Mouse (Mus musculus) liver, embryonic 15.5 days (tissue): ENCODE results near the gene Gid8. TPM values are rescaled to one million over a fixed set of nuclear protein-coding genes. Genes with fewer than 3 reads are reported as not detected.

Experiments
- ATAC-seq: fragments of 200-750 bp; cut with Nextera tagmentation; 2 replicates; pipeline ENCODE4 v1.8.0; 2017; ENCODE audit warnings: moderate number of reproducible peaks, mild to moderate bottlenecking, moderate library complexity; ENCODE audit not compliant: insufficient read depth
- H3K27ac ChIP-seq: fragments of 300-500 bp; sonication (generic); replicated peaks from 2 replicates; pipeline ENCODE4 v1.5.1; 2015; ENCODE audit warnings: mild to moderate bottlenecking, inconsistent platforms
- H3K27me3 ChIP-seq: fragments of 300-500 bp; sonication (generic); 2 replicates; pipeline ENCODE4 v1.6.1; 2015; ENCODE audit warnings: mild to moderate bottlenecking, inconsistent platforms
- H3K36me3 ChIP-seq: fragments of 300-500 bp; sonication (generic); replicated peaks from 2 replicates; pipeline ENCODE4 v1.6.1; 2015; ENCODE audit warnings: moderate library complexity, mild to moderate bottlenecking, inconsistent platforms
- H3K4me1 ChIP-seq: fragments of 300-500 bp; sonication (generic); replicated peaks from 2 replicates; pipeline ENCODE4 v1.6.1; 2015; ENCODE audit warnings: inconsistent platforms
- H3K4me2 ChIP-seq: fragments of 300-500 bp; sonication (generic); 2 replicates; pipeline ENCODE4 v1.6.1; 2015; ENCODE audit warnings: moderate library complexity, mild to moderate bottlenecking, inconsistent platforms
- H3K4me3 ChIP-seq: fragments of 300-500 bp; sonication (generic); replicated peaks from 2 replicates; pipeline ENCODE4 v1.5.1; 2015; ENCODE audit warnings: mild to moderate bottlenecking, inconsistent platforms
- H3K9ac ChIP-seq: fragments of 300-500 bp; sonication (generic); 2 replicates; pipeline ENCODE4 v1.6.1; 2015; ENCODE audit warnings: moderate library complexity, mild to moderate bottlenecking, inconsistent platforms
- H3K9me3 ChIP-seq: fragments of 300-500 bp; sonication (generic); replicated peaks from 2 replicates; pipeline ENCODE4 v1.6.1; 2016; ENCODE audit warnings: inconsistent platforms
- WGBS: fragments of 180-500 bp; shearing (Covaris S2); methylation state at CpG from one replicate; pipeline ENCODE4 v1.1.7; 2015; ENCODE audit warnings: mixed read lengths; ENCODE audit not compliant: insufficient replicate concordance; 5-methylcytosine and 5-hydroxymethylcytosine counted together
- polyA plus RNA-seq: library from polyadenylated mRNA; unstranded; fragments of >200 nt; fragmentation: Nextera tagmentation; extraction: Ambion mirVana; gene quantifications from 2 replicates; pipeline ENCODE4 v1.2.1, GENCODE M21; 2015

The Gid8 gene
- polyA plus RNA-seq, 1 experiment from 2014 or later, result 117 TPM

DNA sequence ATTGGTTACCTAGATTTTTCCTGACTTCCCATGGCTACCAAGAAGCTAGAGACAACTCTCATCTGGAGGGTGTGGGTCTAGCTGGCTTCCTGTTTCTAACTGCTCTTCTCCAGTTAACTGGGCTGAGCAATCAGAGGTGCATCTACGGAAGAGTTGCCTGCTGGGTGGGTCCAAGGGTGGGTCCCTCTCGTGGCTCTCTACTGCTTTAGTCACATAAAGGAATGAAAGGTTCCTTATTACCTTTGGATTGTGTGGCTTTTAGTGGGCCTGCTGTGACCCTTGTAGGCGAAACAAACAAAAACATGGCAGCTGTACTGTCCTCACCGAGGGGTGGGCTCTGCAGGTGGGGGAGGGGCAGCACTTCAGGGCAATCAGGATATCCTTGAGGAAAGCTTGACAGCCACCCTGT lies 17.7 kb downstream of the Gid8 start:
- WGBS, result 27% methylated on average over 4 of the region's 4 CpGs
- Histone ChIP-seq H3K27me3 (no peaks in the 10 kb centered on the region), H3K9ac (no peak overlapping the region), H3K4me2 (peak overlapping the region; percentile 65), H3K4me3 (no peak overlapping the region), H3K36me3 (peaks cover 20% of the 10 kb centered on the region), H3K27ac (0 out of 2 replicates have a peak overlapping the region, but pooled peaks have one; percentile 45), H3K4me1 (peaks cover 67% of the 10 kb centered on the region), H3K9me3 (no peaks in the 10 kb centered on the region)
- no peak for ATAC-seq

DNA sequence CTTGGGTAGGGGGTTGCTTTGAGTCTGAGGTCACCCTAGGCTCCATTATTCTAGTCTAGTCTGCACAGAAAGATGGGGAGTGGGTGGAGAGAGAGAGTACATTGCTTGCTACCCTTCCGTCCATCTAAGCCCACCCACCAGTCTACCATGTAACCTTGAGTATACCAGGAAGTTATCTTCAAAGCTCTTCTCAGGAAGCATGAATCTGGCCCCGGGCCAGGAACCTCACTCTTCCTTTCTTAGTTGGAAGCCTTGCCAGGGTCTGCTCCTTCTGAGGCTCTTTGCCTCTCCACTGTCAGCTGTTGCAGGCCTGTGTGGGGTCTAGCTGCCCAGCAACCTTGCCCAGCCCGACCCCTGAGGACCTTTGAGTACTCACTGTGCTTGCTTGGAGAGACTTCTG lies 21.1 kb downstream of the Gid8 start:
- Histone ChIP-seq H3K27me3 (no peaks in the 10 kb centered on the region), H3K27ac (no peak overlapping the region), H3K4me3 (no peak overlapping the region), H3K9ac (no peak overlapping the region), H3K36me3 (0 out of 2 replicates have a peak, but pooled peaks cover 3% of the 10 kb centered on the region), H3K4me1 (peaks cover 40% of the 10 kb centered on the region), H3K9me3 (no peaks in the 10 kb centered on the region), H3K4me2 (no peak overlapping the region)
- ATAC-seq, result no peak
- WGBS, result 54% methylated on average over 3 of the region's 3 CpGs

DNA sequence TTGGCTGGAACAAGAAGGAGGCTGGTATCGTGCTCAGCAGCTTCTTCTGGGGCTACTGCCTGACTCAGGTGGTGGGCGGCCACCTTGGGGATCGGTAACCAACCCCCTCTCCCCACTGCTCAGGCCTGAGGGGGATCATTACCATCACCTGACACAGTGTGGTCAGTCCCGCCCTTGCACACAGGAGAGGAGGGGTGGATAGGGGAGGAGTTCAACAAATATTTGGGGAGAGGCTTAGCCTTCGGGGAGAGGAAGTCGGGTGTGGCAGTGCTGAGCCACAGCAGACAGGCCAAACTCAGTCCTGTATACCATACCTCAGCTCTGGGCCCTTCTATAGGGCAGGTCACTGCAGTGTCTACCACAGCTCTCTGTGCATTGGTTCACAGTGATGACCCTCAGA lies 22.1 kb downstream of the Gid8 start:
- Histone ChIP-seq H3K9ac (no peak overlapping the region), H3K27ac (no peak overlapping the region), H3K9me3 (no peaks in the 10 kb centered on the region), H3K4me1 (peaks cover 31% of the 10 kb centered on the region), H3K4me3 (no peak overlapping the region), H3K4me2 (no peak overlapping the region), H3K36me3 (0 out of 2 replicates have a peak, but pooled peaks cover 3% of the 10 kb centered on the region), H3K27me3 (no peaks in the 10 kb centered on the region)
- WGBS, result 45% methylated on average over 6 of the region's 6 CpGs
- ATAC-seq, result no peak; the same call in 1 of the 2 replicates

DNA sequence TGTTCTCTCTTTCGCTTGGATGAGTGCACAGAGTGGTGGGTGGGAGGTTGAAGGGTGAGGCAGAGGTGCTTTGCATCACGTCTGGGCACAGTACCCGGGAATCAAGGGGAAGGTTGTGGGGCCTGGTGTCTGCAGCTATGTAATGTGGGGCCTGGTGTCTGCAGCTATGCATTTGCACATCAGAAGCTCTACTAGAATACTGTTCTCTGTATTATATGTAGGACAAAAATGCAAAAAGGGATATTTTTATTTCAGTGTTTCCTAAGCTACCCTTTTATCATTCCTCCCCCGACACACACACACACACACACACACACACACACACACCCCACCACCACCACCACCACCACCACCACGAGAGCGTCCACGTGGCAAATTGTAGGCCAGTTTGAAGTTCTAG lies 25.3 kb downstream of the Gid8 start:
- Histone ChIP-seq H3K27ac (no peak overlapping the region), H3K4me3 (no peak overlapping the region), H3K4me2 (no peak overlapping the region), H3K4me1 (peaks cover 11% of the 10 kb centered on the region), H3K9me3 (no peaks in the 10 kb centered on the region), H3K9ac (no peak overlapping the region), H3K36me3 (0 out of 2 replicates have a peak, but pooled peaks cover 3% of the 10 kb centered on the region), H3K27me3 (no peaks in the 10 kb centered on the region)
- no peak for ATAC-seq
- 71% methylated on average over 7 of the region's 7 CpGs for WGBS

DNA sequence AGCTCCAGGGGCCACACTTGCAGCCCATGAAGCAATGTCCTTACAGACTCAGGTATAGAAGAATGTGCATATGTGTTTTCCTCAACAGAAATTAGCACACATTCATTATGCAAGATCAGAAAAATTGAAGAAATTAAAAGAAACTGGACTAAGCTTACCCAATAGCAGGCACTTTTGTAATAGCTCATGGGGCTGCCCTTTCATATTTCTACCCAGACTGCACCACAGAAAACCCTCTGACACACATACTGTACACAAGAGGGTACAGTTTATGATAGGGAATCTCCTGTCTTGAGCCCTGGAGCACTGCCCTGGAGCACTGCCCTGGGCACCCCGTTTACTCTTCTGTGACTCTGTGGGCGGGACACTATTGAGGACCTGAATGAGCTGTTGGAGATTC lies 28.1 kb downstream of the Gid8 start:
- Histone ChIP-seq H3K4me1 (no peaks in the 10 kb centered on the region), H3K4me3 (no peak overlapping the region), H3K9me3 (no peaks in the 10 kb centered on the region), H3K4me2 (no peak overlapping the region), H3K27ac (no peak overlapping the region), H3K27me3 (no peaks in the 10 kb centered on the region), H3K9ac (no peak overlapping the region), H3K36me3 (0 out of 2 replicates have a peak, but pooled peaks cover 3% of the 10 kb centered on the region)
- WGBS, result 52% methylated on average over 2 of the region's 2 CpGs
- no peak for ATAC-seq

DNA sequence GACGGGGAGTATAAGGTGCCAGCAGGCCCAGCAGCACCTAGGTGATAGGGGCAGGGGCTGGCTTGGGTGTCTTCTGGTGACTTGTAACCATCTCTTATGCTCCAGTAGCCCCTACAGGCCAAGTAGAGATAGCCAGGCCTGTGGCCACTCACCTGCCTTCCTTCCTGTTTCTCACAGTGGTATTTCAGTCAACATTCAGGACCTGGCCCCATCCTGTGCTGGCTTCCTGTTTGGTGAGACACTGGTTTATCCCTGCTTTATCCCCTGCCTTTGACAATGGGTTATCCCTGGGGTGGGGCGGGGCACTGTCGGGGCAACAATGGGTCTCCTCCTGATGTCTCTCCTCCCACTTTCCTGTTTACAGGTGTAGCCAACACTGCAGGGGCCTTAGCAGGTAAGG lies 30.4 kb downstream of the Gid8 start:
- Histone ChIP-seq H3K4me3 (no peak overlapping the region), H3K27ac (no peak overlapping the region), H3K9ac (no peak overlapping the region), H3K9me3 (no peaks in the 10 kb centered on the region), H3K27me3 (no peaks in the 10 kb centered on the region), H3K36me3 (no peaks in the 10 kb centered on the region), H3K4me1 (no peaks in the 10 kb centered on the region), H3K4me2 (no peak overlapping the region)
- no peak for ATAC-seq
- WGBS, result 31% methylated on average over 3 of the region's 3 CpGs

DNA sequence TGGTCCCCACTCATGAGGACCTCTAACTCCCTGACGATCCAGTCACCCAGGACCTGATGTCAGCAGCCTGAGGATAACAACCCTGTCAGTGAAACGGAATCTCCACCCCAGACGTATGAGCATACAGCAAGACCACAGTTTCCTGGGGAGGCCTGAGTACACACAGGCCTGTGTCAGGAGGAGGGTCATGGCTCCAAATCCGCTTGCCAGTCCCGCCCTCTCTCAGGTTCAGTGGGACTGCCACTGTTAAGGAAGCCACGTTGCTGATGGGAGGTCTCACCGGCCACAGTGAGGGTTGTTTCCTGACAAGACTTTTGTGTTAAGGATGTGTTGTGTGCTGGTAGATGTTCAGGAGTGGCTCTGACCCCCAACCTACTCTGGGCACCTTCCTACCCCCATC lies 31.5 kb downstream of the Gid8 start:
- H3K4me3 ChIP-seq, result no peak overlapping the region
- H3K4me1 ChIP-seq, result no peaks in the 10 kb centered on the region
- H3K9me3 ChIP-seq, result no peaks in the 10 kb centered on the region
- no peak for ATAC-seq
- WGBS, result 40% methylated on average over 7 of the region's 7 CpGs
- no peak overlapping the region for H3K27ac ChIP-seq
- H3K27me3 ChIP-seq, result no peaks in the 10 kb centered on the region
- H3K4me2 ChIP-seq, result no peak overlapping the region
- no peaks in the 10 kb centered on the region for H3K36me3 ChIP-seq
- no peak overlapping the region for H3K9ac ChIP-seq

DNA sequence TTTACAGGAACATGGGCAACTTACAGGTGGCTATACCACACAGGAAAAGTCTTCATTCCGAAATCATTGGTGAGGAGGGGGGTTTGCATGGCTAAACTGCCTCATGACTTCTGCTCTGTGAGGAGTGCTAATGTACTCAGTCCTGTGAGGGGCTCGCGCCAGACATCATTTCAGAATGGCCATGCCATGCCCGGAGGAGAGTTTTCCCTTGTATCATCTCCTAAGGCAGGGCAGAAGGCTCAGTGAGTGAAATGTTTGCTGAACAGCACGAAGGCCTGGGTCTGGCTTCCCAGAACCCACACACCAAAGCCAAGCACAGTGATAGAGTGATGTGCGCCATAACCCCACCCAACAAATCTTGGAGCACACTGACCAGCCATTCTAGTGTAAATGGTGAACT lies 32.9 kb downstream of the Gid8 start:
- H3K27me3 ChIP-seq, result 0 out of 2 replicates have a peak, but pooled peaks cover 8% of the 10 kb centered on the region
- no peak overlapping the region for H3K4me3 ChIP-seq
- no peak overlapping the region for H3K4me2 ChIP-seq
- no peaks in the 10 kb centered on the region for H3K4me1 ChIP-seq
- H3K27ac ChIP-seq, result no peak overlapping the region
- WGBS, result 74% methylated on average over 6 of the region's 6 CpGs
- no peak for ATAC-seq
- no peaks in the 10 kb centered on the region for H3K9me3 ChIP-seq
- H3K9ac ChIP-seq, result no peak overlapping the region
- no peaks in the 10 kb centered on the region for H3K36me3 ChIP-seq

DNA sequence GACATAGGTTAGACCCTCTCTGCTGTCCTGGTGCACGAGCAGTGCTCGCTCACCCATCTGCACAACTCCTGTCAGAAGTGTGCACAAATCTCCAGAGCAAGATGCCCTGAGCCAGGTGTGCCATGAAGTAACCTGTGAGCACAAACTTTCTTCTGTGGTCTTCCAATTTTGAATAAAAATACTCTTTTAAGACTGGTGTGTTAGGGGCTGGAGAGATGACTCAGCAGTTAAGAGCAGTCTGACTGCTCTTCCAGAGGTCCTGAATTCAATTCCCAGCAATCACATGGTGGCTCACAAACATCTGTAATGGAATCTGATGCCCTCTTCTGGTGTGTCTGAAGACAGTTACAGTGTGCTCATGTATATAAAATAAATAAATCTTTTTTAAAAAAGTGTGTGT lies 33.4 kb downstream of the Gid8 start:
- no peaks in the 10 kb centered on the region for H3K36me3 ChIP-seq
- H3K27ac ChIP-seq, result no peak overlapping the region
- no peak overlapping the region for H3K9ac ChIP-seq
- H3K4me3 ChIP-seq, result no peak overlapping the region
- ATAC-seq, result no peak
- no peaks in the 10 kb centered on the region for H3K4me1 ChIP-seq
- 0 out of 2 replicates have a peak, but pooled peaks cover 8% of the 10 kb centered on the region for H3K27me3 ChIP-seq
- no peak overlapping the region for H3K4me2 ChIP-seq
- WGBS, result 69% methylated on average over 2 of the region's 2 CpGs
- no peaks in the 10 kb centered on the region for H3K9me3 ChIP-seq

DNA sequence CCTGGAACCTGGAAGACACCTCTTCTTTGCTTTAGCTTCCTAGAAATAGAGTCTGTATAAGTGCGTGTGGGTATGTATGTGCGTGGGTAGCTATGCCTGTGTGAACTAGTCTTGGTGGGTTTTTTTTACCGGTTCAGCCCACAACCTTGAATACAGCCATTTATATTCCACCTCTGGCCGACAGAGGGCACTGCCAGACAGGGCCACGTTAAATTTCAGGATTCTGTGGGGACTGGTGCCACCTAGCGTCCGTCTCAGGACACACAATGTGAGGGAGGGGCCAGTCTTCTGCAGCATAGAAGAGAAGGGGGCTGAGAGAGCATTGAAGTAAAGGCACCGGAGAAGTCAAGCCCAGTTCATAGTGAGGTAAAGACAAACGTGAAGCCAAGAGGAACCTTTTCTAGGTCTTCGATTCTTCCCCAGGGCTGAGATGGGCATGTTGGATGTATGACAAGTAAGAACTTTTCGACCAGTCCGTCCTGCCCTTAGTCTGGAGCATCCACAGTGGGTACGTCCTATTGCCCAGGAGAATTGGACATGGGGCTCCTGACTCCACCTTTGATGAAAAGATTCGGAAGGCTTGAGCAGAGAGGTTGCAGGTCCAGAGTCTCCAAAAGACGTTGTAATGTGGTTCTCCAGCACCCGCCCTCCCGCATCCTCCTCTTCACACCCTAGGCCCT lies 35.5 kb downstream of the Gid8 start:
- Histone ChIP-seq H3K4me1 (no peaks in the 10 kb centered on the region), H3K9ac (no peak overlapping the region), H3K36me3 (no peaks in the 10 kb centered on the region), H3K27ac (no peak overlapping the region), H3K4me2 (no peak overlapping the region), H3K4me3 (no peak overlapping the region), H3K27me3 (peaks cover 11% of the 10 kb centered on the region), H3K9me3 (no peaks in the 10 kb centered on the region)
- peak; percentile 69 for ATAC-seq
- WGBS, result 30% methylated on average over 17 of the region's 17 CpGs

DNA sequence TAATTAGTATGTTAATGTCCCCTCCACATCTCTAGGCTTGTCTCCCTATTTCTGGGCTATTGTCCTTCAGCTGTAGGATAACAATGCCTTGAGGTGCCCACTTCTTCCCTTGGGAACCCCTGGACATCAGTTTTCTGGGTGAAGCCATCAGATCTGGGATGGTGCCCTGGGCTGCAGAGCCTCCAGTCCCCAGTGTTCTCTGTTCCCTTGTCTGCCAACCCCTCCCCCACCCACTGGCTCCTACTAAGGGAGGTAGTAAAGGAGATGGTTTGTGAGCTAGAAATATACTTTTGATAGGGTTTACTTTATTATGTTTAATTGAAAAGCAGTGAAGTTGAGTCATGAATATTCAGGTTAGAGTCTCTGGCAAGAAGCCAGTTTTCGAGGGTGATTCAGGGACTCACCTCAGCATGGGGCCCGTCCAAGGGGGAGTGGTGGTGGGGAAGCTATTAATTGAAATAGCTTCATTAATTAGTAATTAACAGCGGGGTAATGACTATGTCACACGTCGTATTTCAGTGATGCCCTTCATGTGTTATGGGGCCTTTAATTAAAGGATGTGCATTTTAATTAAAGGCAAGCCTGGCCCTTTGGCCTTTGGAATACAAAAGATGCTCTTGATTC lies 36.8 kb downstream of the Gid8 start:
- no peak for ATAC-seq
- H3K4me2 ChIP-seq, result no peak overlapping the region
- H3K4me1 ChIP-seq, result no peaks in the 10 kb centered on the region
- H3K4me3 ChIP-seq, result no peak overlapping the region
- 38% methylated on average over 5 of the region's 5 CpGs for WGBS
- H3K27me3 ChIP-seq, result peaks cover 11% of the 10 kb centered on the region
- no peak overlapping the region for H3K9ac ChIP-seq
- no peaks in the 10 kb centered on the region for H3K36me3 ChIP-seq
- no peaks in the 10 kb centered on the region for H3K9me3 ChIP-seq
- H3K27ac ChIP-seq, result no peak overlapping the region
